Mouse (Mus musculus): ENCODE measurements around the gene Gprin3. TPM values are rescaled to one million over a fixed set of nuclear protein-coding genes. Genes with fewer than 3 reads are reported as not detected.

The Gprin3 gene
- total RNA-seq, 1 experiment, result 0.04 TPM

GRCm38 (mm10) chr6:59435906-59436305 is 9.8 kb upstream of the Gprin3 start:
- in situ Hi-C loops (cut with MboI; ENCODE audit: low sequenced_read_pairs in 2 of 2, unreplicated experiment in 2 of 2), result no loop called here
- no peaks in the 10 kb centered on the region for H3K36me3 ChIP-seq (ENCODE audit: control insufficient read depth, insufficient read depth, low read length, poor library complexity, severe bottlenecking)

DNA sequence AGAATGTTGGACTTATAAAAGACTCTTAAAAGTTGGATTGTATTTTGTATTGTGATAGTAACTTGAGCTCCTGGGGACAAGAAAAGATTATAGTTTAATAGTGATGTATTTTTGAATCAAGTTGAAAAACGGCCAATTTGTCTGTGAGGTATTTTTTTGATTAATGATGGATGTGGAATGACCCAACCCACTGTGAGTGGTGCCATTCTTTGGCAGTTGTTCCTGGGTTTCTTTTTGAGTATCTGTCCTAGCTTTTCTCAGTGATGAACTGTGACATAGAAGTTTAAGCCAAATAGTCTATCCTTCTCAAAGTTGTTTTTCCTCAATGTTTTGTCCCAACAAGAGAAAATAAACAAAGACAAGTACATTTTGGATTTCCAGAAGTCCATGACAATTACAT is 7.0 kb upstream of the Gprin3 start:
- no peak overlapping the region for H3K27ac ChIP-seq (ENCODE audit: insufficient read depth, low read depth, low read length, poor library complexity, severe bottlenecking)
- in situ Hi-C loops (cut with MboI; ENCODE audit: low sequenced_read_pairs in 2 of 2, unreplicated experiment in 2 of 2), result no loop called here
- DNase-seq (ENCODE audit: low read depth, low spot score), result no peak
- TF ChIP-seq CHD2 (IDR thresholded peaks at IDR 0.05; ENCODE audit: low read depth, low read length) (no peak), HCFC1 (IDR thresholded peaks at IDR 0.05; ENCODE audit: borderline replicate concordance, insufficient read depth, low read length) (no peak), MAFK (IDR thresholded peaks at IDR 0.05; ENCODE audit: insufficient read depth, low read depth, low read length) (no peak), ZC3H11A (IDR thresholded peaks at IDR 0.05; ENCODE audit: borderline replicate concordance, low read depth, low read length) (no peak), ZNF384 (IDR thresholded peaks at IDR 0.05; ENCODE audit: low read depth, low read length) (no peak)
- H3K36me3 ChIP-seq (ENCODE audit: control insufficient read depth, insufficient read depth, low read length, poor library complexity, severe bottlenecking), result no peaks in the 10 kb centered on the region
- no peak overlapping the region for H3K4me3 ChIP-seq (ENCODE audit: insufficient read depth in 1 of 2, low read depth in 1 of 2, low read length in 2 of 2, poor library complexity in 1 of 2, severe bottlenecking in 1 of 2)
- no peaks in the 10 kb centered on the region for H3K9me3 ChIP-seq (ENCODE audit: control insufficient read depth, insufficient read depth, low read depth, low read length)
- H3K9ac ChIP-seq (ENCODE audit: insufficient read depth, low read depth, low read length, poor library complexity, severe bottlenecking), result no peak overlapping the region
- no peaks in the 10 kb centered on the region for H3K4me1 ChIP-seq (ENCODE audit: control insufficient read depth in 2 of 2, insufficient read depth in 2 of 2, low read length in 2 of 2, poor library complexity in 1 of 2)

More at GRCm38 (mm10) chr6:59435906-59436305, 9.8 kb upstream of the Gprin3 start:
- H3K4me1 ChIP-seq (ENCODE audit: control insufficient read depth in 2 of 2, insufficient read depth in 2 of 2, low read length in 2 of 2, poor library complexity in 1 of 2), result no peaks in the 10 kb centered on the region
- H3K9me3 ChIP-seq (ENCODE audit: control insufficient read depth, insufficient read depth, low read depth, low read length), result no peaks in the 10 kb centered on the region
- no peak for DNase-seq (ENCODE audit: low read depth, low spot score)
- H3K4me3 ChIP-seq (ENCODE audit: insufficient read depth in 1 of 2, low read depth in 1 of 2, low read length in 2 of 2, poor library complexity in 1 of 2, severe bottlenecking in 1 of 2), result no peak overlapping the region
- H3K27ac ChIP-seq (ENCODE audit: insufficient read depth, low read depth, low read length, poor library complexity, severe bottlenecking), result no peak overlapping the region
- H3K9ac ChIP-seq (ENCODE audit: insufficient read depth, low read depth, low read length, poor library complexity, severe bottlenecking), result no peak overlapping the region
- TF ChIP-seq ZC3H11A (IDR thresholded peaks at IDR 0.05; ENCODE audit: borderline replicate concordance, low read depth, low read length) (no peak), CHD2 (IDR thresholded peaks at IDR 0.05; ENCODE audit: low read depth, low read length) (no peak), HCFC1 (IDR thresholded peaks at IDR 0.05; ENCODE audit: borderline replicate concordance, insufficient read depth, low read length) (no peak), ZNF384 (IDR thresholded peaks at IDR 0.05; ENCODE audit: low read depth, low read length) (no peak), MAFK (IDR thresholded peaks at IDR 0.05; ENCODE audit: insufficient read depth, low read depth, low read length) (no peak)

DNA sequence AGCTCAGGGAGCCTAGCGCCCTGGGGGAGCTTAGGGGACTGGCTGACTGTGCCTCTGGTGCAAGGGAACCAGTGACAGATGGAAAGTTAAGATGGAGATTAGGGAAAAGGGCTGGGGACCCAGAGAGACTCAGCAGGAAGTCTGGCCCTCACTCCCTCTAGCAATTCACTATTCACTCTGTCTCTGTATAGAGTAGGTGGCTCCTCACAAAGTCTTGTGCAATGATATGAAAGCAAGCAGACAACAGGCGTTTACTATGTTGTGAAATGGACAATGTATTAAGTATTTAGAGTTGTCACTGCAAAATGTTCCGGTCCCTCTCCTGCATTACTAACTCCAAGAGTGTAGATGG is 416 bp upstream of the Gprin3 start:
- 0 out of 4 replicates have a peak, but pooled peaks cover 0 to 2% of the 10 kb centered on the region in 2 experiments for H3K4me1 ChIP-seq (ENCODE audit: control insufficient read depth in 2 of 2, insufficient read depth in 2 of 2, low read length in 2 of 2, poor library complexity in 1 of 2)
- in situ Hi-C loops (cut with MboI; ENCODE audit: low sequenced_read_pairs in 2 of 2, unreplicated experiment in 2 of 2), result no loop called here
- H3K4me3 ChIP-seq (ENCODE audit: insufficient read depth in 1 of 2, low read depth in 1 of 2, low read length in 2 of 2, poor library complexity in 1 of 2, severe bottlenecking in 1 of 2), result peak overlapping the region; percentile 65 to 66; a peak in 3 of 4 replicates
- no peaks in the 10 kb centered on the region for H3K9me3 ChIP-seq (ENCODE audit: control insufficient read depth, insufficient read depth, low read depth, low read length)
- no peak for DNase-seq (ENCODE audit: low read depth, low spot score)
- H3K9ac ChIP-seq (ENCODE audit: insufficient read depth, low read depth, low read length, poor library complexity, severe bottlenecking), result peak overlapping the region; percentile 38
- no peaks in the 10 kb centered on the region for H3K36me3 ChIP-seq (ENCODE audit: control insufficient read depth, insufficient read depth, low read length, poor library complexity, severe bottlenecking)
- TF ChIP-seq MAFK (IDR thresholded peaks at IDR 0.05; ENCODE audit: insufficient read depth, low read depth, low read length) (no peak), ZNF384 (IDR thresholded peaks at IDR 0.05; ENCODE audit: low read depth, low read length) (no peak), ZC3H11A (IDR thresholded peaks at IDR 0.05; ENCODE audit: borderline replicate concordance, low read depth, low read length) (no peak), HCFC1 (IDR thresholded peaks at IDR 0.05; ENCODE audit: borderline replicate concordance, insufficient read depth, low read length) (no peak), CHD2 (IDR thresholded peaks at IDR 0.05; ENCODE audit: low read depth, low read length) (no peak)
- H3K27ac ChIP-seq (ENCODE audit: insufficient read depth, low read depth, low read length, poor library complexity, severe bottlenecking), result no peak overlapping the region

- Histone ChIP-seq H3K4me3 (ENCODE audit: insufficient read depth in 1 of 2, low read depth in 1 of 2, low read length in 2 of 2, poor library complexity in 1 of 2, severe bottlenecking in 1 of 2) (no peak overlapping the region), H3K9me3 (ENCODE audit: control insufficient read depth, insufficient read depth, low read depth, low read length) (no peaks in the 10 kb centered on the region), H3K4me1 (ENCODE audit: control insufficient read depth in 2 of 2, insufficient read depth in 2 of 2, low read length in 2 of 2, poor library complexity in 1 of 2) (0 out of 4 replicates have a peak, but pooled peaks cover 0 to 2% of the 10 kb centered on the region in 2 experiments), H3K9ac (ENCODE audit: insufficient read depth, low read depth, low read length, poor library complexity, severe bottlenecking) (no peak overlapping the region), H3K27ac (ENCODE audit: insufficient read depth, low read depth, low read length, poor library complexity, severe bottlenecking) (no peak overlapping the region), H3K36me3 (ENCODE audit: control insufficient read depth, insufficient read depth, low read length, poor library complexity, severe bottlenecking) (no peaks in the 10 kb centered on the region)
- no peak for TF ChIP-seq HCFC1 (IDR thresholded peaks at IDR 0.05; ENCODE audit: borderline replicate concordance, insufficient read depth, low read length)
- TF ChIP-seq MAFK (IDR thresholded peaks at IDR 0.05; ENCODE audit: insufficient read depth, low read depth, low read length), result no peak
- TF ChIP-seq ZNF384 (IDR thresholded peaks at IDR 0.05; ENCODE audit: low read depth, low read length), result no peak
- TF ChIP-seq ZC3H11A (IDR thresholded peaks at IDR 0.05; ENCODE audit: borderline replicate concordance, low read depth, low read length), result no peak
- TF ChIP-seq CHD2 (IDR thresholded peaks at IDR 0.05; ENCODE audit: low read depth, low read length), result no peak
- in situ Hi-C loops (cut with MboI; ENCODE audit: low sequenced_read_pairs in 2 of 2, unreplicated experiment in 2 of 2), result no loop called here
- no peak for DNase-seq (ENCODE audit: low read depth, low spot score)
These were observed 988 bp downstream of the Gprin3 start for GRCm38 (mm10) chr6:59424871-59425740.
